Mouse (Mus musculus) bone marrow macrophage, adult 2 months (primary cell): ENCODE results near the gene Krt13. TPM values are rescaled to one million over a fixed set of nuclear protein-coding genes. Genes with fewer than 3 reads are reported as not detected.

Experiments
- H3K27ac ChIP-seq: 2 replicates; pipeline ENCODE4 v1.5.1; 2012; ENCODE audit warnings: low read depth, low read length; ENCODE audit not compliant: insufficient read depth
- H3K4me1 ChIP-seq: 2 replicates; pipeline ENCODE4 v1.6.1; 2012; ENCODE audit warnings: low read length; ENCODE audit not compliant: control insufficient read depth, insufficient read depth
- H3K4me3 ChIP-seq: 2 replicates; pipeline ENCODE4 v1.5.1; 2012; ENCODE audit warnings: mild to moderate bottlenecking, low read length, moderate library complexity; ENCODE audit not compliant: insufficient read depth
- CTCF ChIP-seq: IDR thresholded peaks from 2 replicates; pipeline ENCODE4 v1.5.1; 2012; ENCODE audit warnings: low read depth, mild to moderate bottlenecking, low read length, moderate library complexity
- POLR2A ChIP-seq: IDR thresholded peaks from 2 replicates; pipeline ENCODE4 v1.6.1; 2012; ENCODE audit warnings: mild to moderate bottlenecking, low read depth, low read length, borderline replicate concordance
- polyA plus RNA-seq: library from polyadenylated mRNA; stranded (reverse); fragments of >200 nt; gene quantifications from 2 replicates; pipeline ENCODE4 v1.2.4, GENCODE M21; 2012; ENCODE audit not compliant: missing spikeins, insufficient read depth, insufficient read length

Gene Krt13
- polyA plus RNA-seq, 1 experiment, result not detected

DNA sequence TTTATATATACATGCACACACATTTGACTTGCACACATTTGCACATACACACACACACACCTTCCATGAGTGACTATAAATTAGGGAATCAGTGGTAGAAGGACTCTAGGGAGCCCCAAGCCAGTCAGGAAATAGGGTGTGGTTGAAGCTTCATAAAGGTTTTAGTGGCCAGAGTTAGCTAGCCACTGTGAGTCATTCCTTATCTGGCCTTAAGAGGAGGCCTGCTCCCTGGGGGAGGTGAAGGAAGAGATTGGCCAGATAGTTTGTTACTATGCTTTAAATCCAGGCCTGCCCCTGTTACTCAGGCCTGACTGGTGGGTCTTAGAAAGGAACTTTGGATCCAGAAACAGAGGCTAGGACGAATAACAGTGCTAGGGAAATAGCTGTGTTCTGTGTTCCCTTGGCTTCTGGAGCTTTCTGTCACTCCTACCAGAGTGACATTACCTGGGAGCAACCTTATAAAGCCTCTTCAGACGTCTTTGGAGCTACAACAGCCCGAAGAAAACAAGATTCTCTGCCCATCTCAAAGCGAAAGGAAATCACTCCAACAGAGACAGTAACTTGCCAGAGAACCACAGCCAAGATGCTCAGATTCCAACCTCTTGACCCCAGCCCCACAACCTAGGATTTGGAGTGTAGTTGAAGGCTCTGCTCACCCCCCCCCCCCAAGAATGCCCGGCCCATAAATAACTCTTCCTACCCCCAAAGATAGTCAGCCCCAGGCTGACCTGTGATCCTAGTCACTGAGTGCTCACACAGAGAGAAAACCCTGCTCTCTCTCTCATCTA lies 26.4 kb upstream of the Krt13 start:
- H3K27ac ChIP-seq, result no peak overlapping the region
- no peaks in the 10 kb centered on the region for H3K4me1 ChIP-seq
- H3K4me3 ChIP-seq, result no peak overlapping the region
- TF ChIP-seq POLR2A, result no peak

DNA sequence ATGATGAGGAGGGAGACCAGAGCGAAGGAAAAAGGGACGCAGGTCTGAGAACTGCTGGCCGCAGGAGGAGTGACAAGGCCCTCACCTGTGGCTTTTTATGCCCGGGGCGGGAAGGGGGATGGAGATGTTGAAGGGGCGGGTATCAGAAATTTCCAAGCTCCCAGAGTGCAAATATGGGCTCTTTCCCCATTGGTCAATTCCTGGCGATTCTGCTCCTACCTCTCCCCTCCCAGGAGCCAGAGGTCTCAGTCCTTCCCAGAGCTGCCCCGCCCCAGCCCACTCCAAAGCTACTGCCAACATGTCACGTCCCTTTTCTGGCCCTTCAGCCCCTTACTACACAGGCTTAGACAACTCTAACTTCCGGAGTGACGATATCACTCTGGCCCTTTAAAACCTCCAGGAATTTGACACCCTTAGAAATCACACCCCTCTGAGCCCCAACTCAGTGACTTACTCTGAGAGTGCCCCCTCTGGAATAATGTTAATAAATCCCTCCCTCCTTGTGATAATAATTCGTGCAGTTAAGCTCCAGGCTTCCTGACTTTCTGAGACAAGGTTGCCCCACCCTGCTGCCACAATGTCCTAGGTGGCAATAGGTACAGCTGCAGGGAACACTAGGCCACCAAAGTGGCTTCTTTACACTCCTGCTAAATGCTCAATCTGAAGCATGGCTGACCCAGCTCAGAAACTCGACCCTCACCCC lies 24.6 kb upstream of the Krt13 start:
- Histone ChIP-seq H3K27ac (no peak overlapping the region), H3K4me1 (no peaks in the 10 kb centered on the region), H3K4me3 (no peak overlapping the region)
- TF ChIP-seq CTCF, result no peak
- TF ChIP-seq POLR2A, result no peak

DNA sequence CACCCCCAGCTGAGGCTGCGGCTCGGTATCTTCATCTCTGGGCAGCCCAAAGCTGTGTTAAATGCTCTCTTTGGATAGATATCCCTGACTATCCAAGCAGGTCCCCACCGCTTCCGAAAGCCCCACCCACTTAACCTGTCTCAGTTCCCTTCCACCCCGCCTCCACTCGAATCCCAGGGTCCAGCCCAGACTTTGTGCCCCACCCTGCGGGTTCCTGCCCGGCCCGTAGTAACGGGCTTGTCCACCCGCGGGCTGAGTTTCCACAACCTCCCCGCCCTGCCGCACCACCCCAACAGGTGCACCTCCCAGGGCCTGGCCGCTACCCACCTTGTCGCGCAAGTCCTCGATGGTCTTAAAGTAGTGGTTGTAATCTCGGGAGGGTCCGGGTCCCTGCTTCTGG lies 23.7 kb upstream of the Krt13 start:
- no peak overlapping the region for H3K27ac ChIP-seq
- no peaks in the 10 kb centered on the region for H3K4me1 ChIP-seq
- no peak for TF ChIP-seq CTCF
- no peak for TF ChIP-seq POLR2A
- H3K4me3 ChIP-seq, result no peak overlapping the region

GRCm38 (mm10) chr11:100140966-100141365 lies 19.6 kb upstream of the Krt13 start:
- Histone ChIP-seq H3K4me1 (no peaks in the 10 kb centered on the region), H3K4me3 (no peak overlapping the region), H3K27ac (no peak overlapping the region)
- TF ChIP-seq CTCF, result no peak
- no peak for TF ChIP-seq POLR2A

- H3K4me1 ChIP-seq, result no peaks in the 10 kb centered on the region
- no peak overlapping the region for H3K27ac ChIP-seq
- no peak overlapping the region for H3K4me3 ChIP-seq
- TF ChIP-seq POLR2A (no peak), CTCF (no peak)
These were observed 18.0 kb upstream of the Krt13 start for GRCm38 (mm10) chr11:100139391-100139790.

DNA sequence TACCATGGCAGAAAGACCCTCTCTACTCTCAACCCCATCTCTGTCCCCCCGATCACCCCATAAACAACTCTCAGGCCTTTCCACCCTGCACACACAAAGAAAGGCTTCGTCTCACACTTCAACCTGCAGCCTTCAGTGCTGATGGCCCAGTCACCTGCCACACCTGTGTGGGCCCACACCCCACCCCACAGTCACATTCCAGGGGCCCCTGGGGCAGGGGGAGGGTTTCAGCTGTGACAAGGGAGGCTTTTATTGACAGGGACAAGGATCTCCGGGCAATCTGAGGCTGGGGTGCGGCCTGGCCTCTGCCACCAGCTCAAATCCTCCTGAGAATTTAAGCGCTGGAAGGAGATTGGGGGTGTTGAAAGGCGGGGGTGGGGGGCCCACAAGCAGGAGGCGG lies 17.4 kb upstream of the Krt13 start:
- no peak for TF ChIP-seq CTCF
- no peak for TF ChIP-seq POLR2A
- no peak overlapping the region for H3K4me3 ChIP-seq
- no peak overlapping the region for H3K27ac ChIP-seq
- no peaks in the 10 kb centered on the region for H3K4me1 ChIP-seq

- Histone ChIP-seq H3K4me3 (no peak overlapping the region), H3K4me1 (no peaks in the 10 kb centered on the region), H3K27ac (no peak overlapping the region)
- TF ChIP-seq POLR2A (no peak), CTCF (no peak)
These were observed 16.3 kb upstream of the Krt13 start for GRCm38 (mm10) chr11:100137693-100138092.

- no peak overlapping the region for H3K4me3 ChIP-seq
- no peak for TF ChIP-seq POLR2A
- no peak for TF ChIP-seq CTCF
- H3K27ac ChIP-seq, result no peak overlapping the region
- no peaks in the 10 kb centered on the region for H3K4me1 ChIP-seq
These were observed 15.2 kb upstream of the Krt13 start for GRCm38 (mm10) chr11:100136559-100136958.

- TF ChIP-seq POLR2A (no peak), CTCF (no peak)
These were observed 14.4 kb upstream of the Krt13 start, which contains the start of gene Krt15 for GRCm38 (mm10) chr11:100135731-100136130. Krt15 (minus strand) TSS chr11:100135928.

DNA sequence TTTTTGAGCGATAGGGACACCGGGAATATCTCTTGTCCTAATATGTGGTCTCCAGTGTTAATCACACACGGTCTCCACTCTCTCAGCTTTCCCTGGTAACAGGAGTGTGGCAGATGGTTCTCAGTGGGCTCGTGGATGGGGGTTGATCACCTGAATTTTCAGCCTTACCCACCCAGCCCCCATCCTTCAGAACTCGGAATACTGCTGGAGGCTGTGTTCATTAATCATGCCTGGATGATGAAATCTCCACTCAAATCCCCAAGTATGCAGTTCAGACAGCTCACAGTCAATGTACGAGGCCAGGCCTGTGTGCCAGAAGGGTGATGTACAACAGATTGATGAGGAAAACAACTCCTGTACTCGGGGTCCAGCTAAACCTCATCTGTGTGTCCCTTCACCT lies 3.5 kb upstream of the Krt13 start:
- Histone ChIP-seq H3K4me1 (no peaks in the 10 kb centered on the region), H3K4me3 (no peak overlapping the region), H3K27ac (no peak overlapping the region)
- TF ChIP-seq POLR2A (no peak), CTCF (no peak)

More at GRCm38 (mm10) chr11:100135731-100136130, 14.4 kb upstream of the Krt13 start, which contains the start of gene Krt15:
- Histone ChIP-seq H3K27ac (no peak within 1 kb of the TSS), H3K4me3 (no peak within 1 kb of the TSS), H3K4me1 (no peaks in the 10 kb centered on the region)
